Mouse (Mus musculus) mesoderm, embryonic 11.5 days (tissue): ENCODE data around the gene Arid1b.
"Not testable (repeated sequence)": the region's sequence is repeated elsewhere in the genome, so short reads cannot be mapped to it uniquely, and the experiment has no call there.

Experiments used
- DNase-seq: peaks from one replicate; pipeline ENCODE4 v3.0.0-alpha.2; 2012; ENCODE audit warnings: low read depth, low spot score

The Arid1b gene

DNA sequence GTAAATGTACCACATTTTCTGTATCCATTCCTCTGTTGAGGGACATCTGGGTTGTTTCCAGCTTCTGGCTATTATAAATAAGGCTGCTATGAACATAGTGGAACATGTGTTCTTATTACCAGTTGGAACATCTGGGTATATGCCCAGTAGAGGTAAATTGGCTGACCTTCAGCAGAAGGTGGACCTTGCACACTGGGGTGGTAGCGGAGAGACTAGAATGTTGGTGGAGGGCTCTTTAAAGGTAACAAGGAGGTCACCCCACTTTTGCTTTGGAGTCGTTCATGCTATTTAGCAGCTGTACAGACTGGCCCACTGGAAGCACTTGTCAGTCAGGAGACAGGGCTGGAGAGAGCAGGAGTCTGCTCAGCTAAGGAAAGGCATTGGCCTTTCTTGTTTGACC, 94.1 kb downstream of the Arid1b start:
- DNase-seq: not testable (repeated sequence)

DNA sequence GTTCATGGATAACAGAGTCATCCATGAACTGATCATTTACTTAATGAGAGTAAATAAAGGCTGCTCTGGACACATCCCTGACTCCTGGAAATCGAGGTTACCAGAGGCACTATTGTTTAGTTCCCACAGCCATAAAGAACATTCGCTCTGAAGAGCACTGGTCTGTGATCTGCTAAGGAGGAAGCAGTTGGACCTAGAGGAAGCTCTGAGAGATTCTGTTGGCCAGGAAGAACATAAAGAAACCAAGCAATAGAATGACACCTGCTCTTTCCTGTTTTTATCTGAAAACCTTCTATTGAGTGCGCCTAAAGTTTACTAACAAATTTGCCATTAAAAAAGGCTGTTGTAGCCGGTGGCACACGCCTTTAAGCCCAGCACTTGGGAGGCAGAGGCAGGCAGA, 94.7 kb downstream of the Arid1b start:
- no peak for DNase-seq

DNA sequence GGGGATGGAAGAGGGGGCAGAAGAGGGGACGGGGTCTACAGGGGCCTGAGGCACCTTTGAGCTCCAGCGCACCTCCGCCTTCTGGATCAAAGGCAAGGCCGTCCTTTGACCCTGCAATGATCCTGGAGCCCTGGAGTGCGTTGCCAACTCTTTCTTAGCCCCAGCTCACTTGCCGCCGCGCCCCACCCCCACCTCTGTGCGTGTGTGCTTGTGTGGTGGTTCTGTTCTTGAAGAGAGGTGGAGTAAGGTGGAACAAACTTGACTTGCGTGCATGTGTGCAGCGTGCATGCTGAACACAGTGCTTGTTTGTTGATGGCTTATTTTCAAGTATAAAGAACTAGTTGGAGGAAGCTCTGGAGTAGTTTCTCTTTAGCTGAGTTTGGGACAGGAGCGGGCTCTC, 95.4 kb downstream of the Arid1b start:
- no peak for DNase-seq

DNA sequence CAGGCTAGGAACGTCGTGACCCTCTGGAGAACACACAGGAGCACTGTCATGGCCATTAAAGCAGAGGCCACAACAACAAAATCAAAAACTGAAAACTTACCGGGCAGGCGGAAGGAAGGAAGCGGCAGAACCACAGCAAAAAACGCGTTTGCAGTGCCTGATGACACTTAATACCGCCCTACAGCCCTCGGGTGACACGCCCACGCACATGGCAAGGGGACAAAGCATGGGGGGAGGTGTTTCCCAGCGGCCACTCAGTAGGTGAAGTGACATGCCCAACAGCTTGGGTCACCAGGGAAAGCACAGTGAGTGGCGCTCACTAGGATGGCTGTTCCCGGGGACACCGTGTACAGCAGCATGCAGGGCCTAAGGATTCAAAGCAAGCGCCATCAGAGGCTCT, 97.4 kb downstream of the Arid1b start:
- no peak for DNase-seq

DNA sequence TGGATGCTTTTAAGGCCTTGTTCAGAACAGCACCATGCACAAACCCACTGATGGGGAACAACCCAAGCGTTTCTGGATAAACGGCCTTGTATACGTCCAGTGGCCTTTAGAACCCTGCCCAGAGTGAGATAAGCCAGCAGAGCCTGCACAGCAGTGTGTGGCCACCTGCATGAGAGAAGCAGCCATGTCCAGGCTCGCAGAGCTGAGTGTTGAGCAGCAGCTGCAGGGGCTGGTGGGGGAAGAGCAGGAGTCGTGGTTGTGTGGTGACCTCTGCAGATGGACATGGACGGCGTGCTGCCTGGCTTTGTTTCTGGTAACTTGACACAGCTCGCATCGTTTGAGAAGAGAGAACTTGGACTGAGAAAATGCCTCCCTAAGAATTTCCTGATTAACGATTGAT, 97.8 kb downstream of the Arid1b start:
- DNase-seq: no peak

DNA sequence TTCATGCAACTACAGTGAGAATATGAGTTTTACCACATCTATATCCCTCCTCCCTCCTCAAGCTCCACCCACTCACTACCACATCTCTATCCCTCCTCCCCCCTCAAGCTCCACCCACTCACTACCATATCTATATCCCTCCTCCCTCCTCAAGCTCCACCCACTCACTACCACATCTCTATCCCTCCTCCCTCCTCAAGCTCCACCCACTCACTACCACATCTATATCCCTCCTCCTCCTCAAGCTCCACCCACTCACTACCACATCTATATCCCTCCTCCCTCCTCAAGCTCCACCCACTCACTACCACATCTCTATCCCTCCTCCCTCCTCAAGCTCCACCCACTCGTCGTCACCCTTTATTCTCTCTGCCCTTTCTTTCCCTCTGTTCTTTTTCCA, 99.2 kb downstream of the Arid1b start:
- not testable (repeated sequence) for DNase-seq

DNA sequence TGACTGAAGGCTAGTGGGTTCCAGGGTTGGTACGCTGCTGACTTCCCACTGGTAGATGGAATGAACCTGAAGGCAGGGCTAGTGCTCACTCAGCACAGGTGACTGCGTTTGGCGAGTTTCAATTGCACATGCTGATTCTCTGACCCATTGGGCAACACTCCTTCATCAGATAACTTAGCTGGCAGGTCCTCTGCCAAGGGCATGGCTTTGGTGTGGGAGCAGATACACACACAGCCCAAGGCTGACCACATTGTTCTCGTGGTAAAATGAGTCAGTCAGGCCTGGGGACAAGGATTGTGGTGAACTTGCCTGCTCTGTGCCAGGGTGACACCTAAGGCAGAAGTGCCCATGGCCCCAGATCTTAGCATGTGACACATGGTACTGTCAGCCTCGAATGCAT, 100.5 kb downstream of the Arid1b start:
- no peak for DNase-seq

DNA sequence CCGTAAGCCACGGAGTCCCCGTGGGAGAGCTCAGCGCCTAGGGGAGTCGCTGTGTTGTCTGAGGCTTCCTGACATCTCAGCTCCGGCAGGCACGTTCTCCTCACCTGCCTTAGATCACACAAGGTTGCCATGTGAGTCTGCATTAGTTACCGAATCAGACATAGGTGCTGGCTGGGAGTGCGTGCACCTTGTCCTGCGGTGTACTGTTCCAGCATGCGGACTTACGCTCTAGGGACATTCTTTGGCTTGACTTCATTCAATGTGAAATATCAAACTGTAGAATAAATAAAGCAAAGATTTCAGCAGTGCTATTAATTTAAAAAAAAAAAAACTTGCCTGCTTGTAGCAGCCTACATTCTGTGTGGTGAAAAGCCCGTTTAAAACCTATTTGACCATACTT, 101.6 kb downstream of the Arid1b start:
- DNase-seq: no peak

DNA sequence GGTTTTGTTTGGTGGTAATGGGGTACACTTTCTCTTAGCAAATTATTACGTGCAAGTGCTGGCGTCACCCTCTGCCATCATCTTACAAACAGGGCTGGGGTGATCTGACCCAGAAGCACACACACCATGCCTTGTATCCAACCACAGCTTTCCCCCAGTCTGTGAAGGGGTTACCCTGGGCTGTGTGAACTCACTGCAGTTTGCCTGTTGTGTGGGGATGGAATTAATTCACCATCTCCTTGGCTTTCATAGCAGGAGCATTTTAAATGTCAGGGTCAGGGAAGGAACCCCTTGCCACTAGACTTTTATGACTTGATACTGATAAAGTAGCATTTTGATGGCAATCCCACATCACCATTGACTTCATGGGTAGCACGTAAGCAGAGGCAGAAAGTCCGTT, 102.9 kb downstream of the Arid1b start:
- DNase-seq: no peak

DNA sequence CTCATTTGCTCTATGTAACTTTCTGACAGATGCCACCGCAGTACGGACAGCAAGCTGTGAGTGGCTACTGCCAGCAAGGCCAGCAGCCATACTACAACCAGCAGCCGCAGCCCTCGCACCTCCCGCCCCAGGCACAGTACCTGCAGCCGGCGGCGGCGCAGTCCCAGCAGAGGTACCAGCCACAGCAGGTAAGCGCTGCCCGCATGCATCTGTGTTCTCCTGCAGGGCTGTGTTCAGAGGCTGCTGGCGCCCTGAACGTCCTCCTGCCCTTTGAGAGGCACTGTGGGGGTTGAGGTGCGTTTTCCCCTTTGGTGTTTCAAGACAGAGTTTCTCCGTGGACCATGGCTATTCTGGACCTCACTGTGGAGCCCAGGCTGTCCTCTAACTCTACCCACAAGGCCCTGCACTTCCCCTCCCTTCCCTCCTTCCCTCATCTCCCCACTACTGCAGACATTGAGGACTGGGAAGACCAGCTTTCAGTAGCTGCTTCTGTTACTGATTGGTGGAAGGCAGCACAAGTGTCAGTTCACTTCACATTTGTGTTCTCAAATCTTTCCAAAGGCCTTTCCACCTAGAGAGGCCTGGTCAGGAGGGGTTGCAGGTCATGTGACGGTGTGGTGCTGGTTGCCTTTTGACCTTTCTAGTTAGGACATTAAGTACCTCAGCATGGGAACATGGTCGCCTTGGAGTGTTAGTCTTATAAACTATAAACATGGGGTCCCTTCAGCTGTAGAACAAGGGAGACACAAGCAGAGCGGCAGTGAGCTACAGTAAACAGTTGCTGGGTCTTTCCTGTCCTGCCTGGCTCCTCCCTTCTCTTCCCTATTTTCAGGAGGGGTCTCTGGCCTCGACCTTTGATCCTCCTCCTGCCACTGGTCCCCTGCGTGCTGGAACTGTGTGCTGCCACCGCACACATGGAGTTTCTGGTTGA, 103.7 kb downstream of the Arid1b start:
- no peak for DNase-seq

DNA sequence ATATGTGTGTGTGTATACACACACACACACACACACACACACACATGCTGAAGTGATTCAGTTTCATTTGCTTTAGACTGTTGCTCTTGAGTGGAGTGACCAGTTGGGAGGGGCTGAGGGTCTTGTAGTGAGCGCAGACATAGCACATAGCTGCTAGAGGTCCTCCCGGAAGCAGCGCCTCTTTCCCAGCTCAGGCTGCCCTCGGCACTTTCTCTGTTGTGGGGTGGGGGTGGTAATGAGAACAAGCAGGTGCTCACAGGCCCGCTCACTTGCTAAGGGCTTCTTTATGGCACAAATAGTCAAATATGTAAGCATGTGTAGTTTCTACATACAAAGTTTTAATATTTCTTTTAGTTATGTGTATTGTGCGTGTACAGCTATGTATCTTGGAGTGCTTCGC, 104.6 kb downstream of the Arid1b start:
- no peak for DNase-seq

DNA sequence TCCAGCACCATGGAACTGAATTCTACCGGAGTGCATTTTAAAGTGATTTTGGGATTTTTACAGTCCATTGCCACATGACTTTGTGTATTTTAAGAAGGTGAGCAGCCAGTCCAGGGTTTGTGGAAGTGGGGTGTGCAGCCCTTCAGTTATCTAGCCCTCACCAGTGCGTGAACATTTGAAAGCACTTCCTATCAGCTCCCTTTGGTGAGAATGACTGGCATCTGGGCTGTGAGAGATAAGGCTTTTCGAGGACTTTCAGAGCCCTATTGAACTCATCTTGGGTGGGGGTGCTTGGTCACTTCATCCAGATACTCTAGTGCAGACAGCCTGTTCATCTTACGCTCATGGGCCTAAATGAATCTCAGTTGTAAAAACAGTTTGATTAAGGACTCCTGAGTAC, 105.1 kb downstream of the Arid1b start:
- DNase-seq: no peak

DNA sequence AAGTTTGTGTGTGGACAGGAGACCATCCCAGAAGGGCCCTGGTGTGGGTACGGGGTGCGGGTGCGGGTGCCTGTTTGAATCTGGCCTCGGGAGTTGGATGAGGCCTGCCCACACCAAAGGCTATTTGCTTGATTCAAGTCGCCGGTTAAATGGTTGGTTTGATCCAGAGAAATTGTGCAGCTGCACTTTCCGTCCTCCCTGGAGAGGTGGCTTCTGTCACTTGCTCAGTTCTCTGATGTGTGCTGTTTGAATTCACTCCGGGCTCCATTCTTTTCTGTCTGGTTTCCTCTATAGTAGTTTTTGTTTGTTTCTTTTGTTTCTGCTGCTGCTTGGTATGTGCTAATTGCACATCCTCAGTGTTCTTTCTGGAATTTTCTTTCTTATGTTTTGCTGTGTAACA, 107.0 kb downstream of the Arid1b start:
- DNase-seq: no peak

DNA sequence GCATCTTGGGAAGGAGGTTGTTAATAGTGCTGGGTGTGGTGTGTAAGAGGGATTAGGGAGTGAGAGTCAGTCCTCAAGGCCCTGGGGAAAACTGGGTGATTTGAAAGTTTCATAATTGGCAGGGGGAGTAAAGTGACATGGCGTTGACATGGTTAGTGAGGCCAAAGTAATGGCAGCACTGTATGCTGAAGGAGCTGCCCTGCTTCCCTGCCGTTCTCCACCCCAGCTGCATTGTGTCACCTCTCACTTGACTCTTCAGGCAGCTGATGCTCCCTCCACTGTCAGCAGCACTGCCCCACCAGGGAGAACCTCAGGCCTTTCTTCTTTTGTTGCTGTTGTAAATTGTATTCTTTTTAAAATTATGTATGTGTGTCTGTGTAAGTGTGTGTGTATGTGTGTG, 107.8 kb downstream of the Arid1b start:
- no peak for DNase-seq

DNA sequence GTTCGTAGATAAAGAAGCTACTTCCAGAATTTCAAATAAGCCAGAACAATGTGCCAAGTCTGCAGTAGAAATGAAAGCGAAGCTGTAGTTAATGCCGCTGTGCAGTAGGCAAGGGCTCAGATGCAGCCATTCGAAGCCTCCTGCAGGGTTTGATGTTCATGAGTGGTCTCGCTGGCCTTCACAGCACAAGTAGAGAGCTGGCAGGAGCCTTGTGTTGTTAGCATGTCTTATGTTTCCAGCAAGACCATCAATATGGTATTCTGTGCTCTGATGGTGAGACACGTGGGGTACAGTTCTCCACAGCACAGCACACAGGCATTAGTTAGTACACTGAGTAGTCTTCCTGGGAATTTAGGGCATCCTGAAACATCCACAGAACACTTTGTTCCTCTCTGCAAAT, 111.6 kb downstream of the Arid1b start:
- no peak for DNase-seq

DNA sequence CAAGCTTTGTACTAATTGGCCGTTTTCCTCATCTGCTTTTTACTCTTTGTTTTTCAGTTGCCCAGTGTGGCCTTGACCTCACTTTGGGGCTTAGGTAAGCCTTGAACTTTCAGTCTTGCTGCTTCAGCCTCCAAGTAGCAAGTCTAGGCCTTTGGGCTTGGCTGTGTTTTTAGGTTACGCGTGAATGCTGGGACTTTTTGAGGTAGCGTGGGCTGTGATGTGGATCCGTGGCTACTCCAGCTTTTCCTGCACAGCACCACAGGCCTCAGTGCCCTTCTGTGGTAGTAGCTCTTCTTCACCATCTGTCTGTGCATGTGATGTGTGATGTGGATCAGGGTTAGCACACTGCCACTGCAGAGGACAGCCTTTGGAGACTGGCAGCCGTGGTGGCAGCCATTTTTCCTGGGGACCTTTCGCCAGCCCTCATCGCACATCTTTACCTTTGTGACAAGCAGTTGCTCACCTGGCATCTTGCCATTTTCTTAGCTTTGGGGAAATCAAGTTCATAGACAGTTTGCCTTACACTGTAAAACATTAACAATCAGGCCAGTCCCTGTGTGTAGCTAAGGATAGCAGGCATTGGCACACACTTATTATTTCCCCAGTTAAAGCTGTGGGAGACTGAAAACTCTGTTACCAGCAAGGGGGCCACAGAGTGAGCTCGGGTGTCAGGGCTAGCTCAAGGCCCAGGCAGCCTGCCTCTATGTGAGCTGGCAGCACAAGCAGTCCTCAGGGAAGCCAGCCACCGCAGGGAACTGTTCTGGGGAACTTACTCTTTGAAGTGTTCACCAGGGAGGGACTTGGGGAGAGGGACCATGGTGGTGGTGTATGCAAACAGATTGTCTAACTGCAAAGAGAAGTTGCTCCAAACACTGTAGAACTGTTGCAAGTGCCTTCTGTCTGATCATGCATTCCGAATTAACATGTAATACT, 112.4 kb downstream of the Arid1b start:
- DNase-seq: no peak

DNA sequence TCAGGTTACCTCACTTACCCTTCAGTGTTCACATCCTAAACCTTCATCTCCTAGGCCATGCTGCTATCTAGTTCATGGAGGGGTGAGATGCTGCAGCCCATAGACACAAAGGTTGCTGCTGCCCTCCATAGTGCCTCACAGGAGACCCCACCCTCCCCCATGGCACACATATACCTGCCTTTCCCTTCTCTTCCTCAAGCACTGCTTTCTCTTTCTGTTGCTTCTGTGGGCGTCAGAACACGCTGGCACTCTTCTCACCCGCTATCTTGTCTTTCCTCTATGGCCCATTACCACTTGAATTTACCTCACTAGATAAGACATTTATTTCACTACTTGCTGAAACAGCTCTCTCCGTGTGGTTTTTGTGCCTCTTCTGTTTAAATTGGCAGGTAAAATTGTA, 113.4 kb downstream of the Arid1b start:
- DNase-seq: no peak

DNA sequence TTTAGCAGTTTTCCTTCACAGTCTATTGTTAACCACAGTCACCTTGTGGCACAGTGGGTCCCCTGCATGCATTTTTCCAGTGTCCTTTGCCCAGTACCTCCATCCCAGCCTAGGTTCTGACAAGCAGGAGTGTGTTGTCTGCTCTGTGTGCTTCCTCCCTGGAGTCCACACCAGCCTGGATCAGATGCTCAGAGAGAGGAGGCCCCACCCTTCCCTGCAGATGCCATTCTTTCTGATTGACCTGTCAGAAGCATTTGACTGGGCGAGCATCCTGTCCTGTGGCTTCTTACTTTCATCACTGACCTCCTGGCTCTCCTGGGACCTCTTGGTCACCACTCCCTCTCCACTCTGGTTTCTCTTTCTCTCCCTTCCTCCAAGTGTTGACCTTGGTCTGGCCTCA, 113.9 kb downstream of the Arid1b start:
- no peak for DNase-seq

DNA sequence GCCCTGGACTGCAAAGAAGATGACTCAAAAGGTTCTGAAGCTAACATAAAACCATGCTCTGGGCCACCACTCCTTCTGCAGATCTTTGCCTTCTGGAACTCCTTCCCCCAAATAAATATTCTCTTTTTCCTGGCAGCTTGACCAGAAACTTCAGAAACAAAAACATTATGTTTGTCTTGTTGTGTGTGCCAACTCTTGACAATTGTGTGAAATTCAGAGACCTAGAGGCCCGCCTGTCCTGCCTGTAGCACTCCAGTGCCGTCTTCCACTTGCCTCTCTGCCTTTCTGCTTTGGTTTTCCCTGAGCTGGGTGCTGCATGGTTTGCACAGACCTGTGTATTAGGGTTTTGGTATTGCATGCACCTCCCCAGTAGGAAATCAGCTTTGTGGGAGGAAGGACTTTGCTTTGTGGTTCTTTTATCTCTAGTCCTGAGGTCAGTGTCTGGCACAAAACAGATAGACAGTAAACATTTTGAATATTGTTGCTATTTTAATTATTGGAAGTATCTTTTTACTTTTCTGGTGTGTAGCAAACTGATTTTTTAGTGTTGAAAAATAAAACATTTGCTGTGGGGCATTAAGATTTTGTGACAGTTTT, 114.5 kb downstream of the Arid1b start:
- no peak for DNase-seq

DNA sequence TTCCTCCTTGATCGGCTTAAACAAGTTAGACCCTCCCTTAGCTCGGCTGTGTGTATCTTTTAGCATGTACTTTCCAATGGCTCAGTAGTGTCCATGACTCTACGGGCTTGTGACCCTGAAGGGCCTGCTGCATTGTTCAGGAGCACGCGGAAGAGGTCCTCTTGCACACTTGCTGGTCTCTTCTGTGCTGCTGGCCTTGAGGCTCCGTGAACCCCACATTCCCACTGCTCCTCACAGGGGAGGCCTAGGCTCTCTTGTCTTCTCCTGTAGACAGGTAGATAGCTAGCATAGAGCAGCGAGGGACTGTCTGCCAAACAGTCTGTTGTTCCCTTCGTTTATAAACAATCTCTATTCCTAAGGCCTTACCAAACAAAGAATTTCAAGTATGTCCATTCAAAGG, 115.2 kb downstream of the Arid1b start:
- DNase-seq: no peak

DNA sequence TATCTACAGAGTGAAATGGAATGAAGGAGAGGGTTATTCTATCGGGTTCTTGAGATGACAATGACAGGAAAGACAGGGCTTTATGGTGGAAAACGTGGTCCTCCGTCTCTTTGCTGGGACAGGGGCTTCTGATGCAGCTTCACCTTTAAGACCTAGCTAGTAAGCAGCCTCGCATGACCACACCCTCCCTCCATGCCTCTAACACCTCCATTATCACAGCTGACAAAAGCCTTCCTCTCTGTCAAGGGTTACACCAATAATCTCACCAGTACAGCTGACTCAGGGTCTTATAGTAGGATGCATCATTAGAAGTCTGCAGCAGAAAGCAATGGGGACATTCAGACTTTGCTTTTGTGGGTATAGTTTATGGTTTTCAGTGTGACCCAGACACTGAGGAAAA, 116.0 kb downstream of the Arid1b start:
- DNase-seq: no peak

DNA sequence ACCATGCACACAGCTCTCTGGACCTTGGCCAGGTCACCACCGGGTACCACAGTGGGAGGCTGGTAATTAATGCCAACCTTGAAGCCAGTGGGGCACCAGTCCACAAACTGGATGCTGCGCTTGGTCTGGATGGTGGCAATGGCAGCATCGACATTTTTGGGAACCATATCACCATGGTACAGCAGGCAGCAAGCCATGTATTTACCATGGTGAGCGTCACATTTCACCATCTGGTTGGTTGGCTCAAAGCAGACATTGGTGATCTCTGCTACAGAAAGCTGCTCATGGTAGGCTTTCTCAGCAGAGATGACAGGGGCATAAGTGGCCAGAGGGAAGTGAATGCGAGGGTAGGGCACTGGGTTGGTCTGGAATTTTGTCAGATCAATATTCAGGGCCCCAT, 116.8 kb downstream of the Arid1b start:
- not testable (repeated sequence) for DNase-seq
